Mouse (Mus musculus) small intestine, adult 2 months (tissue): Measurements from ENCODE around the gene Klf12.

ENCODE experiments used
- CTCF ChIP-seq: fragments of 200-500 bp; IDR thresholded peaks from 2 replicates; pipeline ENCODE4 v1.5.1; 2012; ENCODE audit warnings: low read depth, mild to moderate bottlenecking, control low read depth, inconsistent platforms, low read length, moderate library complexity, mixed read lengths; ENCODE audit not compliant: insufficient replicate concordance, insufficient read length; ENCODE audit errors: extremely low read depth
- POLR2A ChIP-seq: fragments of 200-500 bp; IDR thresholded peaks from 2 replicates; pipeline ENCODE4 v1.6.1; 2012; ENCODE audit warnings: low read depth, mild to moderate bottlenecking, control low read depth, inconsistent platforms, low read length, moderate library complexity

DNA sequence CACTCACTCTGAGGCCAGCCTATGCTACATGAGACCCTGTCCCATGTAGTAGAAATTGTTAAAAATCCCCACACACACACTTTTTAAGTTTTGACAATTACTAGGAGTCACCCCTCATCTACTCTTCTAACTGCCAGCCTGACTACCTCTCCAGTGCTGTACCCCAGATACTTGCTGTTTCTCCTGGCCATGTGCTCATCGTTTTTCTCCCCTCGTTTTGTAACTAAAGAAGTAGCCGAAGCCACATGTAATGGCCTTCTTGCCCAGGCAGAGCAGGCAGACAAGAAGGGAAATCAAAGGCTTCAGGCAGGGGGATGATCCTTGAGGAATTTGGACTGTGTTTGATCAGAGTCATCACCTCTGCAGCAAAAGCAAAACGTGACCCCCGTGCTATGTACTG lies 274.0 kb downstream of the Klf12 start:
- TF ChIP-seq CTCF (no peak), POLR2A (no peak)
